Mouse (Mus musculus): Measurements from ENCODE around the gene Tspan18. TPM values are rescaled to one million over a fixed set of nuclear protein-coding genes. Genes with fewer than 3 reads are reported as not detected.

Gene Tspan18
- polyA plus RNA-seq, 1 experiment, result 0.06 TPM

DNA sequence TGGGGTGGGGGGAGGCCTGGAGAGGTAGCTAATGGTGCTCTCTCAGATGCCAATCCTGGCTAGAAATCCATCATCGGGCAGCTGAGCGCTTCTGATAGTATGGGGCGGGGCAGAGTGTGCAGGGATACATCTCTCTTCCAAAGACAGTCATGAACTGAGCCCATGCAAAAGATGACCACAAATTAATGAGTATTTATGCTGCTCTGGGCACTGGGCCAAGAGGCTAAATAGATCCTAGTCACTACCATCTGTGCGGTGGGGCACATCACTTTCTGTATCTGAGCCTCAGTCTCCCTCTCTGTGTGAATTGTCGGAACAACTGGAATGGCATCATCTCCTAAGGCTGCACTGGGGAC lies 163.5 kb downstream of the Tspan18 start:
- no peak for TF ChIP-seq CTCF (IDR thresholded peaks at IDR 0.05; ENCODE audit: control insufficient read depth, insufficient read depth, insufficient read length)
- no peak for TF ChIP-seq MYOG (IDR thresholded peaks at IDR 0.05; ENCODE audit: control insufficient read depth, extremely low read depth, insufficient read length)
- TF ChIP-seq MYOD1 (IDR thresholded peaks at IDR 0.05; ENCODE audit: control insufficient read depth, insufficient read length, low read depth), result no peak
- TF ChIP-seq CEBPB (IDR thresholded peaks at IDR 0.05; ENCODE audit: low read depth), result no peak
- H3K4me3 ChIP-seq (ENCODE audit: insufficient read depth, poor library complexity, severe bottlenecking), result no peak overlapping the region
- H3ac ChIP-seq (ENCODE audit: control insufficient read depth, insufficient read length, low read depth), result no peak overlapping the region
- no peaks in the 10 kb centered on the region for H3K79me2 ChIP-seq (ENCODE audit: control insufficient read depth, insufficient read depth)
- no peaks in the 10 kb centered on the region for H3K36me3 ChIP-seq (ENCODE audit: control insufficient read depth, insufficient read depth)
- H3K27me3 ChIP-seq (ENCODE audit: control insufficient read depth, insufficient read depth, insufficient read length), result peaks cover 40% of the 10 kb centered on the region
- H3K79me3 ChIP-seq (ENCODE audit: low read depth), result no peaks in the 10 kb centered on the region

DNA sequence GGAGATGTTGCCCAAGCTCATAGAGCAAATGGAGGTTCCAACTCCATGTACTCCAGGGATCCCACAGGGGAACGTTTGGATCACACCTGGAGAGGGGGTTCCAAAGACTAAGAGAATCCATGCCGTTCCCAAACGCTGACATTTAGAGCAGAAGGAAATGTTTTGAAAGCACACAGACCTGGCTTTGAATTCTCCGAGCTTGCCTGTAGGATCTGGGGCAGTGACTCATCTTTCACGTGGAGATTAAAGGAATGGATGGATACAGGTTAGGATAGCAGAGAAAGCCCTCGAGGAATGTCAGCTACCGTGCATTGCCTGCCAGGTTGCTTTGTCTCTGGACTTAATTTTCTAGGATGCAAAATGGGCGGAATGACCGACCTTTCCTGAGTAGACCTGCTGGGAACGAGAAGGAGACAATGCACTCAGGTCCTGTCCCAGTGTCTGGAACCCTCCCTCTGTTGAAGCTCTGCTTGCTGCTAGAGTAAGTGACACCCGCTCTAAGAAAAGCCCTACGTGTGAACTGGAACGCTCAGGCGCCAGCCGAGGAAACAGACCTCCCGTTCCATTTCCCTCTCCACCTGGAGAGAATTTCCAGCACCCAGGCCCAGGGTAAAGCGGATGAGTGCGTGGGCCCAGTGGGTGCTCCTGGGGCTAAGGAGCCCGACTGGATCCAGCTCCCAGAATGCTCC lies 164.0 kb downstream of the Tspan18 start:
- Histone ChIP-seq H3K4me3 (ENCODE audit: insufficient read depth, poor library complexity, severe bottlenecking) (no peak overlapping the region), H3K27me3 (ENCODE audit: control insufficient read depth, insufficient read depth, insufficient read length) (peaks cover 45% of the 10 kb centered on the region), H3K79me3 (ENCODE audit: low read depth) (no peaks in the 10 kb centered on the region), H3K36me3 (ENCODE audit: control insufficient read depth, insufficient read depth) (no peaks in the 10 kb centered on the region), H3ac (ENCODE audit: control insufficient read depth, insufficient read length, low read depth) (no peak overlapping the region), H3K79me2 (ENCODE audit: control insufficient read depth, insufficient read depth) (no peaks in the 10 kb centered on the region)
- no peak for TF ChIP-seq CEBPB (IDR thresholded peaks at IDR 0.05; ENCODE audit: low read depth)
- TF ChIP-seq CTCF (IDR thresholded peaks at IDR 0.05; ENCODE audit: control insufficient read depth, insufficient read depth, insufficient read length), result no peak
- TF ChIP-seq MYOG (IDR thresholded peaks at IDR 0.05; ENCODE audit: control insufficient read depth, extremely low read depth, insufficient read length), result no peak
- TF ChIP-seq USF1 (IDR thresholded peaks at IDR 0.05; ENCODE audit: low read depth), result no peak
- no peak for TF ChIP-seq FOSL1 (IDR thresholded peaks at IDR 0.05; ENCODE audit: insufficient read depth, low read length, poor library complexity, severe bottlenecking)
- TF ChIP-seq MAX (IDR thresholded peaks at IDR 0.05), result no peak
- TF ChIP-seq MYOD1 (IDR thresholded peaks at IDR 0.05; ENCODE audit: control insufficient read depth, insufficient read length, low read depth), result no peak

DNA sequence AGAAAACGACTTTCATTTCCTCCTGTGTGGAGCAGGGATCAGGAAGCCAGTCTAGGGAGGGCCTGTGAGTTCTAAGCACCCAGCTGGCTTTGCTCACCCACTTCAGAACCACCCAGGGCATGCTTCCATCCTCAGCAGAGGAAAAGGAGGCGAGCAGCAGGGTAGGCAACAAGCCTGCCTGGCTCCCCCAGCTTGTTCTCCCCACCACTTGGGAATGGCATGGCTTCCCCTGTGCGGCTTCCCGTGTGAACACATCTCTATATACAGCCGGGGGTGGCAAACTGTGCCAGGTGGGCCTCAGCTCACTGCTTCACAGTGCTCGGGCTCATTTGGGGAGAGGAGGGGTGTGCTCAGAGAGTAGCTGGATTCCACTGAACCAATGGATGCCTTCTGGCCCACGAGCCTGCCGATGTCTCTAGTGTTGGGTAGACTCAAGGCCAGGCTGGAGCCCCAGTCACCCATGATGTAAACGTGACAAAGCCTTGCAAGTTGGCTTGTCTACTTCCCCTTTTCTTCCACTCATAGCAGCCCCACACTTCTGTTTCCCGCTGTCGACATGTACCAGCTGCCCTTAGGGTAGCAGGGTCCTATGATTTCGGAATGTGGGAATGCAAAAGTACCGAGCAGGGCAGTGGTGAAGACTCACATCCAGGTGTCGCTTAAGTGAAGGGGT lies 167.4 kb downstream of the Tspan18 start:
- TF ChIP-seq USF1 (IDR thresholded peaks at IDR 0.05; ENCODE audit: low read depth) (no peak), MYOG (IDR thresholded peaks at IDR 0.05; ENCODE audit: control insufficient read depth, extremely low read depth, insufficient read length) (no peak), MYOD1 (IDR thresholded peaks at IDR 0.05; ENCODE audit: control insufficient read depth, insufficient read length, low read depth) (no peak), FOSL1 (IDR thresholded peaks at IDR 0.05; ENCODE audit: insufficient read depth, low read length, poor library complexity, severe bottlenecking) (no peak), CTCF (IDR thresholded peaks at IDR 0.05; ENCODE audit: control insufficient read depth, insufficient read depth, insufficient read length) (no peak), CEBPB (IDR thresholded peaks at IDR 0.05; ENCODE audit: low read depth) (no peak)
- Histone ChIP-seq H3K36me3 (ENCODE audit: control insufficient read depth, insufficient read depth) (no peaks in the 10 kb centered on the region), H3K27me3 (ENCODE audit: control insufficient read depth, insufficient read depth, insufficient read length) (peaks cover 52% of the 10 kb centered on the region)

DNA sequence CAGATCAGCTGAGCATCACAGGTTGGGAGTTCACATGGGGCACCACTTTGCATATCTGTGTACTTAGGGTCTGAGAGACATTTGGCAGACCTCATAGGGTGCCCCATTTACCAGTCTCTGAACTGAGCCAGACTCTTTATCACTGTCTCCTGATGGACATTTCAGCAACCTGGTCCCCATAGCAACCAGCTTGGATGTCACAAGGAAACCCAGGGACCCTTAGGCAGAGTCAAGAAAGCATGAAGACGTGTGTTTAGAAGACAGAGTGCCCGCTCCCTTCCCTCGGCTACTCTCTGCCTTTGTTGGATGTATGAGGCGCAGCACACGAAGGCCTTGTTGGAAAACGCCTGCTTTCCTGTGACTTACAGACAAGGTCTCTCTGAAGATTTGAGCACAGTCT lies 168.0 kb downstream of the Tspan18 start:
- Histone ChIP-seq H3K4me3 (ENCODE audit: insufficient read depth, poor library complexity, severe bottlenecking) (no peak overlapping the region), H3K79me3 (ENCODE audit: low read depth) (no peaks in the 10 kb centered on the region), H3K36me3 (ENCODE audit: control insufficient read depth, insufficient read depth) (no peaks in the 10 kb centered on the region), H3K79me2 (ENCODE audit: control insufficient read depth, insufficient read depth) (no peaks in the 10 kb centered on the region), H3ac (ENCODE audit: control insufficient read depth, insufficient read length, low read depth) (no peak overlapping the region), H3K27me3 (ENCODE audit: control insufficient read depth, insufficient read depth, insufficient read length) (peaks cover 47% of the 10 kb centered on the region)
- TF ChIP-seq MAX (IDR thresholded peaks at IDR 0.05) (no peak), MYOG (IDR thresholded peaks at IDR 0.05; ENCODE audit: control insufficient read depth, extremely low read depth, insufficient read length) (no peak), FOSL1 (IDR thresholded peaks at IDR 0.05; ENCODE audit: insufficient read depth, low read length, poor library complexity, severe bottlenecking) (no peak), CEBPB (IDR thresholded peaks at IDR 0.05; ENCODE audit: low read depth) (no peak), USF1 (IDR thresholded peaks at IDR 0.05; ENCODE audit: low read depth) (no peak), CTCF (IDR thresholded peaks at IDR 0.05; ENCODE audit: control insufficient read depth, insufficient read depth, insufficient read length) (no peak)

More for the DNA sequence above, 167.4 kb downstream of the Tspan18 start:
- Histone ChIP-seq H3ac (ENCODE audit: control insufficient read depth, insufficient read length, low read depth) (no peak overlapping the region), H3K4me3 (ENCODE audit: insufficient read depth, poor library complexity, severe bottlenecking) (no peak overlapping the region), H3K79me2 (ENCODE audit: control insufficient read depth, insufficient read depth) (no peaks in the 10 kb centered on the region), H3K79me3 (ENCODE audit: low read depth) (no peaks in the 10 kb centered on the region)

DNA sequence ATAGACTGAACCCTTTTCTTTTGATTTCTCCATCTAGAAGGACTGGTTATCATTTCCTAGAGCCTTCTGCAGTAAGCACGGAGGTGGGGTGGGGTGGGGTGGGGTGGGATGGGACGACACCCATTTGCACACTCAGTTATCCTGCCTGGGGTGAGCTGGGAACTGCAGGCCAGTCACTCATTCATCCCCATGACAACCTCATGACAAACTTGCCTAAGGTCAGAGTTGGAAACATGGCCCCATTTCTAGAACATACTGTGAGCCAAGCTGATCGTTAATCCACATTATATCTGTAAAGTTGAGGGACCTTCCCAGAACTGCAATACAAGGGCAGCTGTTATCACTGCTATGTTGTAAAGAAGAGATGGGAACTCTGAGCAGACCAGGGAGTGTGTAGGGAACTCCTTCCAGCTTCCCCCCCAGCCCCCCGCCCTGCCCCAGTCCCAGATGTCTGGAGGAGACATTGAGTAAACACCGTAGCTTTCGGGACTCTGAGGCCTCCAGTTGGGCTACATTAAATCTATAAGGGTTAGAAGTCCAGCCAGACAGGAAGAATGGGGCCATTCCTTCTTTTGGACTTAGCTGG lies 170.5 kb downstream of the Tspan18 start:
- H3ac ChIP-seq (ENCODE audit: control insufficient read depth, insufficient read length, low read depth), result no peak overlapping the region
- H3K79me3 ChIP-seq (ENCODE audit: low read depth), result no peaks in the 10 kb centered on the region
- no peak overlapping the region for H3K4me3 ChIP-seq (ENCODE audit: insufficient read depth, poor library complexity, severe bottlenecking)
- no peaks in the 10 kb centered on the region for H3K36me3 ChIP-seq (ENCODE audit: control insufficient read depth, insufficient read depth)
- TF ChIP-seq CTCF (IDR thresholded peaks at IDR 0.05; ENCODE audit: control insufficient read depth, insufficient read depth, insufficient read length) (no peak), MYOG (IDR thresholded peaks at IDR 0.05; ENCODE audit: control insufficient read depth, extremely low read depth, insufficient read length) (no peak)
- no peaks in the 10 kb centered on the region for H3K79me2 ChIP-seq (ENCODE audit: control insufficient read depth, insufficient read depth)
- H3K27me3 ChIP-seq (ENCODE audit: control insufficient read depth, insufficient read depth, insufficient read length), result peaks cover 54% of the 10 kb centered on the region

All from C2C12 (cell line).